Mouse (Mus musculus): ENCODE results near the gene Ybx1. TPM values are rescaled to one million over a fixed set of nuclear protein-coding genes. Genes with fewer than 3 reads are reported as not detected.

The Ybx1 gene
- total and polyA plus RNA-seq, 3 experiments: 266 to 861 (median 773) TPM

- Histone ChIP-seq H3K27ac (peak within 1 kb of the TSS; percentile 77), H3K9ac (ENCODE audit: low read depth, low read length) (peak within 1 kb of the TSS; percentile 95), H3K79me2 (replicated peaks; ENCODE audit: control insufficient read depth, insufficient read depth, low read length) (peaks cover 1% of the 10 kb centered on the region; the same call in 1 of the 2 replicates), H3K36me3 (ENCODE audit: control insufficient read depth, insufficient read depth, low read length) (no peaks in the 10 kb centered on the region), H3K4me3 (peak within 1 kb of the TSS; percentile 98), H3K4me1 (ENCODE audit: control insufficient read depth, insufficient read depth, low read length) (peaks cover 1% of the 10 kb centered on the region; the same call in 1 of the 2 replicates), H3K27me3 (ENCODE audit: control insufficient read depth, insufficient read depth, low read length) (no peaks in the 10 kb centered on the region)
- under 1% methylated on average over 65 of the region's 71 CpGs for WGBS
- DNase-seq: peak; percentile 98 to 99
- intact Hi-C loops (cut with DNase I): no loop called here
- TF ChIP-seq EP300 (IDR thresholded peaks at IDR 0.05; ENCODE audit: insufficient read depth, low read depth, low read length): 0 out of 2 replicates have a peak, but pooled peaks have one; percentile 40
- no peak for TF ChIP-seq CTCF (IDR thresholded peaks at IDR 0.05)
- TF ChIP-seq POLR2A (IDR thresholded peaks at IDR 0.05; ENCODE audit: insufficient read depth, low read depth, low read length): peak; percentile 93
Measured at GRCm38 (mm10) chr4:119232410-119233255, 61.8 kb downstream of the Ybx1 start, which contains the start of the genes AU022252 and P3h1. TSS of gene AU022252 (minus strand) at chr4:119232712. TSS of gene P3h1 (plus strand) at chr4:119232915.

Other genes with a start within 250 kb of the Ybx1 start
- 10 to 100 TPM in 1 of 2 experiments, 1 to 10 TPM in 1; 8.9 to 18.9 TPM for gene Slc2a1, start 185.9 kb downstream of the Ybx1 start, total RNA-seq (2021)
- 16.6 and 18.1 TPM in 2 replicates for gene Slc2a1, start 185.9 kb downstream of the Ybx1 start, polyA plus RNA-seq (2012; rRNA removed)
- 10 to 100 TPM; 20.6 to 23.4 TPM for gene Zfp691, start 120.4 kb downstream of the Ybx1 start, total RNA-seq (2021)
- gene Zfp691, start 120.4 kb downstream of the Ybx1 start, polyA plus RNA-seq (2012; rRNA removed): 20.6 and 41.2 TPM in 2 replicates
- gene Ermap, start 104.6 kb downstream of the Ybx1 start, total RNA-seq (2021): under 1 TPM in 1 of 2 experiments, not detected in 1; 0.09 TPM
- 0.10 and 0.20 TPM in 2 replicates for gene Ermap, start 104.6 kb downstream of the Ybx1 start, polyA plus RNA-seq (2012; rRNA removed)
- 10 to 100 TPM; 13.6 to 17.5 TPM for gene Svbp, start 99.3 kb downstream of the Ybx1 start, total RNA-seq (2021)
- 20.3 and 24.5 TPM in 2 replicates for gene Svbp, start 99.3 kb downstream of the Ybx1 start, polyA plus RNA-seq (2012; rRNA removed)
- not detected for gene Tmem269, start 76.4 kb downstream of the Ybx1 start, total RNA-seq (2021)
- gene Tmem269, start 76.4 kb downstream of the Ybx1 start, polyA plus RNA-seq (2012; rRNA removed): 0.16 and 0.67 TPM in 2 replicates
- 10 to 100 TPM; 17.7 to 24.8 TPM for gene AU022252, start 61.9 kb downstream of the Ybx1 start, total RNA-seq (2021)
- gene AU022252, start 61.9 kb downstream of the Ybx1 start, polyA plus RNA-seq (2012; rRNA removed): 6.4 and 11.2 TPM in 2 replicates
- 10 to 100 TPM; 10.5 to 10.8 TPM for gene P3h1, start 61.7 kb downstream of the Ybx1 start, total RNA-seq (2021)
- 14.5 and 17.8 TPM in 2 replicates for gene P3h1, start 61.7 kb downstream of the Ybx1 start, polyA plus RNA-seq (2012; rRNA removed)
- not detected for gene Cldn19, start 39.2 kb downstream of the Ybx1 start, total RNA-seq (2021)
- gene Cldn19, start 39.2 kb downstream of the Ybx1 start, polyA plus RNA-seq (2012; rRNA removed): 0.37 TPM in 1 of 2 replicates, not detected in the other
- gene Ppih, start 25.9 kb upstream of the Ybx1 start, total RNA-seq (2021): 10 to 100 TPM in 1 of 2 experiments, 1 to 10 TPM in 1; 8.2 to 10.3 TPM
- gene Ppih, start 25.9 kb upstream of the Ybx1 start, polyA plus RNA-seq (2012; rRNA removed): 5.5 and 7.4 TPM in 2 replicates
- under 1 TPM in 1 of 2 experiments, not detected in 1; 0.52 TPM for gene Ccdc30, start 120.9 kb upstream of the Ybx1 start, total RNA-seq (2021)
- gene Ccdc30, start 120.9 kb upstream of the Ybx1 start, polyA plus RNA-seq (2012; rRNA removed): 0.41 TPM in 1 of 2 replicates, not detected in the other
- gene Ppcs, start 127.8 kb upstream of the Ybx1 start, total RNA-seq (2021): 1 to 10 TPM; 7.8 to 9.2 TPM
- 10.6 and 11.2 TPM in 2 replicates for gene Ppcs, start 127.8 kb upstream of the Ybx1 start, polyA plus RNA-seq (2012; rRNA removed)
- gene Zmynd12, start 128.2 kb upstream of the Ybx1 start, total RNA-seq (2021): not detected
- gene Zmynd12, start 128.2 kb upstream of the Ybx1 start, polyA plus RNA-seq (2012; rRNA removed): 0.74 TPM in 1 of 2 replicates, not detected in the other
- gene Rimkla, start 198.0 kb upstream of the Ybx1 start, total RNA-seq (2021): under 1 TPM; 0.66 to 0.70 TPM
- 0.56 and 1.1 TPM in 2 replicates for gene Rimkla, start 198.0 kb upstream of the Ybx1 start, polyA plus RNA-seq (2012; rRNA removed)
- gene Foxj3, start 242.4 kb upstream of the Ybx1 start, total RNA-seq (2021): 10 to 100 TPM; 30.3 to 32.1 TPM
- 13.5 and 19.4 TPM in 2 replicates for gene Foxj3, start 242.4 kb upstream of the Ybx1 start, polyA plus RNA-seq (2012; rRNA removed)
- gene Frg2f1, start 244.9 kb upstream of the Ybx1 start, total RNA-seq (2021): 1 to 10 TPM; 6.3 to 6.7 TPM
- gene Frg2f1, start 244.9 kb upstream of the Ybx1 start, polyA plus RNA-seq (2012; rRNA removed): 3.8 and 4.3 TPM in 2 replicates

Measured in heart, adult 2 months (tissue).